Mouse (Mus musculus): ENCODE measurements around the gene Oasl1.

GRCm38 (mm10) chr5:114921551-114922365 is 1.3 kb upstream of the Oasl1 start:
- TF ChIP-seq POLR2A (IDR thresholded peaks at IDR 0.05; ENCODE audit: low read depth, low read length) (no peak), CTCF (conservative IDR thresholded peaks at IDR 0.05; ENCODE audit: insufficient read depth, insufficient read length, low read depth, low read length) (peak; percentile 40; the same call in 1 of the 2 replicates)

Measured in kidney, adult 2 months (tissue).